Comparison of ENCODE assay signal across 18 mouse cellular contexts in genomic region chr5:143491736-143492135, GRCm38 (mm10). TPM values are rescaled to one million over a fixed set of nuclear protein-coding genes. Genes with fewer than 3 reads are reported as not detected.
A peak's percentile ranks its signal among the peaks of the same experiment; 100 is the strongest.
DNase-seq lines count a peak whose midpoint lies in the region; ATAC-seq and TF ChIP-seq lines count a peak whose summit lies in the region.
"Had no signal": no experiment of that assay in that cellular context is flagged by ENCODE, and none has a peak within 500 bp of the region (broad histone marks: within the 10 kb centered on the region; RNA-seq: fewer than 3 reads in every experiment).

No protein-coding gene starts in this region.

- no peak for TF ChIP-seq EP300 in liver, postnatal 0 days (IDR thresholded peaks at IDR 0.05; ENCODE audit: low read depth)
- TF ChIP-seq EP300 in MEL (IDR thresholded peaks at IDR 0.05; ENCODE audit: low read depth in 1 of 2, low read length in 2 of 2): no peak
- no peak for TF ChIP-seq EP300 in stomach, postnatal 0 days (optimal IDR thresholded peaks at IDR 0.05)

- no peak overlapping the region for H3K4me2 ChIP-seq in intestine, postnatal 0 days (replicated peaks; ENCODE audit: low read depth)
- H3K4me2 ChIP-seq in intestine, embryonic 16.5 days (ENCODE audit: low read depth, low read length): no peak overlapping the region
- H3K4me2 ChIP-seq in liver, postnatal 0 days (ENCODE audit: low read depth, low read length): no peak overlapping the region
- H3K4me2 ChIP-seq in liver, embryonic 11.5 days: no peak overlapping the region
- no peak overlapping the region for H3K4me2 ChIP-seq in stomach, postnatal 0 days (replicated peaks; ENCODE audit: low read depth)
- H3K4me2 ChIP-seq: forebrain, embryonic 15.5 days; lung, embryonic 14.5 days; midbrain, embryonic 13.5 days; neural tube, embryonic 15.5 days had no signal

- no peak overlapping the region for H3K27ac ChIP-seq in intestine, postnatal 0 days (ENCODE audit: low read depth, low read length)
- H3K27ac ChIP-seq in intestine, embryonic 16.5 days (ENCODE audit: low read length): no peak overlapping the region
- H3K27ac ChIP-seq in liver, postnatal 0 days (ENCODE audit: low read depth): no peak overlapping the region
- H3K27ac ChIP-seq in liver, embryonic 11.5 days (ENCODE audit: low read depth, low read length): no peak overlapping the region
- no peak overlapping the region for H3K27ac ChIP-seq in MEL (ENCODE audit: control insufficient read depth, low read depth, low read length)
- H3K27ac ChIP-seq in stomach, postnatal 0 days (replicated peaks): no peak overlapping the region
- H3K27ac ChIP-seq: forebrain, embryonic 15.5 days; hindbrain, embryonic 10.5 days; midbrain, embryonic 13.5 days; neural tube, embryonic 15.5 days had no signal

- H3K79me2 ChIP-seq in MEL (ENCODE audit: control insufficient read depth, insufficient read depth, low read length, poor library complexity): no peaks in the 10 kb centered on the region

- H3K9ac ChIP-seq in intestine, postnatal 0 days (ENCODE audit: low read depth, low read length): no peak overlapping the region
- no peak overlapping the region for H3K9ac ChIP-seq in intestine, embryonic 16.5 days (ENCODE audit: low read depth, low read length)
- no peak overlapping the region for H3K9ac ChIP-seq in liver, postnatal 0 days (replicated peaks)
- no peak overlapping the region for H3K9ac ChIP-seq in liver, embryonic 11.5 days (ENCODE audit: low read depth, low read length)
- H3K9ac ChIP-seq in MEL (ENCODE audit: control insufficient read depth, low read depth, low read length, poor library complexity, severe bottlenecking): no peak overlapping the region
- H3K9ac ChIP-seq in stomach, postnatal 0 days (ENCODE audit: low read length): no peak overlapping the region
- H3K9ac ChIP-seq: forebrain, embryonic 15.5 days; lung, embryonic 14.5 days; midbrain, embryonic 13.5 days; neural tube, embryonic 15.5 days had no signal

- peak; percentile 38 for TF ChIP-seq CTCF in intestine, postnatal 0 days (IDR thresholded peaks at IDR 0.05; ENCODE audit: low read depth)
- TF ChIP-seq CTCF in liver, postnatal 0 days (IDR thresholded peaks at IDR 0.05; ENCODE audit: low read depth): peak; percentile 43
- TF ChIP-seq CTCF in MEL (IDR thresholded peaks at IDR 0.05 in 2 of 3, conservative IDR thresholded peaks at IDR 0.05 in 1 of 3; ENCODE audit: control insufficient read depth in 1 of 3, insufficient read depth in 1 of 3, low read depth in 2 of 3, low read length in 3 of 3, poor library complexity in 1 of 3, severe bottlenecking in 1 of 3): peak; percentile 6 to 25 (median 22); a peak in 4 of 6 replicates
- TF ChIP-seq CTCF in stomach, postnatal 0 days (IDR thresholded peaks at IDR 0.05; ENCODE audit: low read depth): peak; percentile 38

- no peak overlapping the region for H3K4me3 ChIP-seq in intestine, postnatal 0 days (ENCODE audit: low read depth, low read length)
- H3K4me3 ChIP-seq in intestine, embryonic 16.5 days (ENCODE audit: low read length): no peak overlapping the region
- H3K4me3 ChIP-seq in liver, postnatal 0 days (ENCODE audit: low read depth, low read length): no peak overlapping the region
- no peak overlapping the region for H3K4me3 ChIP-seq in liver, embryonic 11.5 days (ENCODE audit: low read depth, low read length)
- H3K4me3 ChIP-seq in MEL (ENCODE audit: control insufficient read depth in 1 of 2, insufficient read depth in 1 of 2, low read depth in 2 of 2, low read length in 2 of 2): no peak overlapping the region
- no peak overlapping the region for H3K4me3 ChIP-seq in stomach, postnatal 0 days (ENCODE audit: low read depth, low read length)
- H3K4me3 ChIP-seq: forebrain, embryonic 15.5 days; hindbrain, embryonic 10.5 days; midbrain, embryonic 13.5 days; myocyte; neural tube, embryonic 15.5 days had no signal

- ATAC-seq in intestine, postnatal 0 days: no peak
- ATAC-seq in intestine, embryonic 16.5 days: no peak
- no peak for ATAC-seq in liver, postnatal 0 days
- ATAC-seq in liver, embryonic 11.5 days (replicated peaks; ENCODE audit: low FRiP score): no peak
- ATAC-seq in stomach, postnatal 0 days (ENCODE audit: low FRiP score, low TSS enrichment): no peak
- ATAC-seq: forebrain, embryonic 15.5 days; midbrain, embryonic 13.5 days had no signal

- TF ChIP-seq RAD21 in MEL (IDR thresholded peaks at IDR 0.05; ENCODE audit: low read depth, low read length): no peak

- H3K9me3 ChIP-seq in intestine, postnatal 0 days (ENCODE audit: control insufficient read depth): no peaks in the 10 kb centered on the region
- H3K9me3 ChIP-seq in intestine, embryonic 16.5 days (ENCODE audit: control insufficient read depth, low read length): no peaks in the 10 kb centered on the region
- no peaks in the 10 kb centered on the region for H3K9me3 ChIP-seq in liver, postnatal 0 days (ENCODE audit: low read length)
- H3K9me3 ChIP-seq in liver, embryonic 11.5 days (ENCODE audit: control insufficient read depth, low read length): no peaks in the 10 kb centered on the region
- no peaks in the 10 kb centered on the region for H3K9me3 ChIP-seq in MEL (replicated peaks; ENCODE audit: insufficient read depth, low read length)
- H3K9me3 ChIP-seq in stomach, postnatal 0 days (ENCODE audit: control insufficient read depth, low read length): no peaks in the 10 kb centered on the region
- H3K9me3 ChIP-seq: forebrain, embryonic 15.5 days; G1E; hindbrain, embryonic 10.5 days; midbrain, embryonic 13.5 days; neural tube, embryonic 15.5 days had no signal

- H3K27me3 ChIP-seq in intestine, postnatal 0 days (replicated peaks; ENCODE audit: control insufficient read depth, insufficient read depth, low read length): no peaks in the 10 kb centered on the region
- H3K27me3 ChIP-seq in intestine, embryonic 16.5 days (replicated peaks; ENCODE audit: control insufficient read depth, insufficient read depth, low read length): no peaks in the 10 kb centered on the region
- H3K27me3 ChIP-seq in liver, postnatal 0 days (ENCODE audit: insufficient read depth, low read length): no peaks in the 10 kb centered on the region
- no peaks in the 10 kb centered on the region for H3K27me3 ChIP-seq in liver, embryonic 11.5 days (replicated peaks; ENCODE audit: control insufficient read depth, insufficient read depth, low read length)
- no peaks in the 10 kb centered on the region for H3K27me3 ChIP-seq in MEL (ENCODE audit: control insufficient read depth in 1 of 2, insufficient read depth in 2 of 2, low read length in 2 of 2)
- no peaks in the 10 kb centered on the region for H3K27me3 ChIP-seq in stomach, postnatal 0 days (ENCODE audit: control insufficient read depth, insufficient read depth, low read length)
- H3K27me3 ChIP-seq: forebrain, embryonic 15.5 days; midbrain, embryonic 13.5 days; neural tube, embryonic 15.5 days had no signal

- TF ChIP-seq POLR2A in MEL (IDR thresholded peaks at IDR 0.05; ENCODE audit: control insufficient read depth in 1 of 2, insufficient read depth in 1 of 2, low read depth in 1 of 2, low read length in 2 of 2, poor library complexity in 1 of 2): no peak

- 93% methylated on average over 4 of the region's 4 CpGs for WGBS in intestine, postnatal 0 days
- WGBS in intestine, embryonic 16.5 days: 85% methylated on average over 4 of the region's 4 CpGs
- 85% methylated on average over 4 of the region's 4 CpGs for WGBS in liver, postnatal 0 days (ENCODE audit: insufficient replicate concordance)
- WGBS in liver, embryonic 11.5 days: 85% methylated on average over 4 of the region's 4 CpGs
- 92% methylated on average over 4 of the region's 4 CpGs for whole genome bisulfite sequencing in stomach, postnatal 0 days

- H3K36me3 ChIP-seq in intestine, postnatal 0 days (ENCODE audit: control insufficient read depth, insufficient read depth): peaks cover 43% of the 10 kb centered on the region
- H3K36me3 ChIP-seq in intestine, embryonic 16.5 days (ENCODE audit: control insufficient read depth, insufficient read depth, low read length): no peaks in the 10 kb centered on the region
- H3K36me3 ChIP-seq in liver, postnatal 0 days (replicated peaks; ENCODE audit: insufficient read depth, low read length): peaks cover 21% of the 10 kb centered on the region
- peaks cover 12% of the 10 kb centered on the region for H3K36me3 ChIP-seq in liver, embryonic 11.5 days (ENCODE audit: control insufficient read depth, insufficient read depth, low read length)
- peaks cover 0 to 4% of the 10 kb centered on the region in 2 experiments; a peak in 2 of 4 replicates for H3K36me3 ChIP-seq in MEL (ENCODE audit: control insufficient read depth in 1 of 2, insufficient read depth in 2 of 2, low read length in 2 of 2)
- H3K36me3 ChIP-seq in stomach, postnatal 0 days (ENCODE audit: control insufficient read depth, insufficient read depth, low read length): peaks cover 10% of the 10 kb centered on the region; the same call in 1 of the 2 replicates

- intact Hi-C loops in heart, postnatal 36 days (cut with DNase I): no loop called here

- DNase-seq in liver, postnatal 0 days: no peak
- DNase-seq in liver, embryonic 11.5 days (ENCODE audit: low spot score): no peak
- DNase-seq in MEL (ENCODE audit: low read depth, low spot score): peak; percentile 38
- DNase-seq in stomach, postnatal 0 days (ENCODE audit: low spot score): no peak
- no peak for DNase-seq in heart, postnatal 36 days
- DNase-seq: cerebellum, postnatal 10 days; embryo, embryonic 11 days; gastrocnemius, postnatal 25 days; lung, embryonic 14.5 days; right cerebral cortex, postnatal 25 days had no signal

- H3K4me1 ChIP-seq in intestine, postnatal 0 days (replicated peaks; ENCODE audit: control insufficient read depth, insufficient read depth, low read length): no peaks in the 10 kb centered on the region
- no peaks in the 10 kb centered on the region for H3K4me1 ChIP-seq in intestine, embryonic 16.5 days (ENCODE audit: control insufficient read depth, insufficient read depth, low read length)
- H3K4me1 ChIP-seq in liver, postnatal 0 days (ENCODE audit: insufficient read depth): no peaks in the 10 kb centered on the region
- H3K4me1 ChIP-seq in liver, embryonic 11.5 days (replicated peaks; ENCODE audit: control insufficient read depth, insufficient read depth, low read length): no peaks in the 10 kb centered on the region
- H3K4me1 ChIP-seq in MEL (ENCODE audit: control insufficient read depth in 1 of 2, insufficient read depth in 2 of 2, low read length in 2 of 2): no peaks in the 10 kb centered on the region
- H3K4me1 ChIP-seq in stomach, postnatal 0 days (replicated peaks; ENCODE audit: control insufficient read depth, insufficient read depth): no peaks in the 10 kb centered on the region
- H3K4me1 ChIP-seq: forebrain, embryonic 15.5 days; hindbrain, embryonic 10.5 days; midbrain, embryonic 13.5 days; neural tube, embryonic 15.5 days had no signal

RNA-seq across cellular contexts. Expression of gene Daglb, which starts 27.4 kb away (rescaled TPM):
- polyA plus RNA-seq in intestine, postnatal 0 days (2015; fragmentation: Nextera tagmentation; extraction: Ambion mirVana): 10.6 and 11.4 TPM in 2 replicates
- polyA plus RNA-seq in intestine, embryonic 16.5 days (2015; fragmentation: Nextera tagmentation; extraction: Ambion mirVana): 16.2 and 18.5 TPM in 2 replicates
- 4.8 and 5.6 TPM in 2 replicates for polyA plus RNA-seq in liver, postnatal 0 days (2015; fragmentation: Nextera tagmentation; extraction: Ambion mirVana)
- polyA plus RNA-seq in liver, embryonic 11.5 days (2014; fragmentation: Nextera tagmentation; extraction: Ambion mirVana): 13.7 and 14.9 TPM in 2 replicates
- total RNA-seq in MEL (2012; rRNA removed): 9.0 and 10.4 TPM in 2 replicates
- polyA plus RNA-seq in MEL (2012; ENCODE audit: insufficient read depth in 1 of 2, insufficient read length in 2 of 2, low read depth in 1 of 2, low replicate concordance in 2 of 2, missing spikeins in 1 of 2): 1 to 10 TPM in 1 of 2 experiments, not detected in 1; 8.9 TPM
- 5.5 and 5.9 TPM in 2 replicates for polyA plus RNA-seq in stomach, postnatal 0 days (2015; fragmentation: Nextera tagmentation; extraction: Ambion mirVana)
- total RNA-seq in heart, postnatal 36 days (2021): 1 to 10 TPM; 8.2 to 9.0 TPM

RNA-seq across cellular contexts. Expression of gene Rac1, which starts 36.1 kb away (rescaled TPM):
- polyA plus RNA-seq in intestine, postnatal 0 days (2015; fragmentation: Nextera tagmentation; extraction: Ambion mirVana): 375 and 413 TPM in 2 replicates
- 52.6 and 307 TPM in 2 replicates for polyA plus RNA-seq in intestine, embryonic 16.5 days (2015; fragmentation: Nextera tagmentation; extraction: Ambion mirVana)
- polyA plus RNA-seq in liver, postnatal 0 days (2015; fragmentation: Nextera tagmentation; extraction: Ambion mirVana): 162 and 173 TPM in 2 replicates
- 352 and 370 TPM in 2 replicates for polyA plus RNA-seq in liver, embryonic 11.5 days (2014; fragmentation: Nextera tagmentation; extraction: Ambion mirVana)
- 134 and 148 TPM in 2 replicates for total RNA-seq in MEL (2012; rRNA removed)
- 100 to 1,000 TPM; 105 to 251 TPM for polyA plus RNA-seq in MEL (2012; ENCODE audit: insufficient read depth in 1 of 2, insufficient read length in 2 of 2, low read depth in 1 of 2, low replicate concordance in 2 of 2, missing spikeins in 1 of 2)
- polyA plus RNA-seq in stomach, postnatal 0 days (2015; fragmentation: Nextera tagmentation; extraction: Ambion mirVana): 345 and 377 TPM in 2 replicates
- total RNA-seq in heart, postnatal 36 days (2021): 100 to 1,000 TPM; 239 to 240 TPM
